In the genomic region with DNA sequence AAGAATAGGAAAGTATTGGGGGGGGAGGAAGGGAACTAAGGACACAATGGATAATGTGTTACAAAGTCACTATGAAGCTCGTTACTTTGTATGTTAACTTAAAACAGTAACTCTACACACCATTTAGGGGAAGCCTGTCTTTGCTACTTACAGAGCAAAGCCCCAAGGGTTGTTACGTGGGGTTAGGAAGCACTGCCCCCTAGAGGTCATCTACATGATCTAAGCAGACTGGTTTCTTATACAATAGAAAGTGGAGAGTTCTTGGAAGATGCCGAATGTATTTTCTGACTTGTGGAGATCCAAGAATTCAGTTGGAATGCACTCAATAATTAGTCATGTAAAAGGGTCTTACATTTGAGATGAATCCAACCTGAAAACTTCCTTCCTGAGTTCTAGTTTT, we compare ENCODE assay signal across 8 mouse cellular contexts. TPM values are rescaled to one million over a fixed set of nuclear protein-coding genes. Genes with fewer than 3 reads are reported as not detected.
DNase-seq lines count a peak whose midpoint lies in the region; ATAC-seq and TF ChIP-seq lines count a peak whose summit lies in the region.

No protein-coding gene starts in this region.

- no peak overlapping the region for H3K27ac ChIP-seq in embryonic facial prominence, embryonic 10.5 days (replicated peaks)
- no peak overlapping the region for H3K27ac ChIP-seq in heart, embryonic 14.5 days (replicated peaks in 1 of 2; ENCODE audit: control insufficient read depth in 1 of 2, insufficient read depth in 1 of 2, low read depth in 2 of 2, low read length in 2 of 2)
- no peak overlapping the region for H3K27ac ChIP-seq in kidney, postnatal 0 days
- no peak overlapping the region for H3K27ac ChIP-seq in liver, embryonic 11.5 days (ENCODE audit: low read depth, low read length)
- H3K27ac ChIP-seq in stomach, postnatal 0 days (replicated peaks): no peak overlapping the region

- no peak overlapping the region for H3K9ac ChIP-seq in heart, embryonic 14.5 days (ENCODE audit: low read length)
- H3K9ac ChIP-seq in kidney, postnatal 0 days (ENCODE audit: low read depth, low read length): no peak overlapping the region
- no peak overlapping the region for H3K9ac ChIP-seq in liver, embryonic 11.5 days (ENCODE audit: low read depth, low read length)
- H3K9ac ChIP-seq in stomach, postnatal 0 days (ENCODE audit: low read length): no peak overlapping the region

- H3K4me3 ChIP-seq in embryonic facial prominence, embryonic 10.5 days: no peak overlapping the region
- H3K4me3 ChIP-seq in heart, embryonic 14.5 days (ENCODE audit: control insufficient read depth in 1 of 2, insufficient read depth in 1 of 2, low read depth in 1 of 2, low read length in 2 of 2): no peak overlapping the region
- H3K4me3 ChIP-seq in kidney, postnatal 0 days (replicated peaks; ENCODE audit: low read depth, low read length): no peak overlapping the region
- no peak overlapping the region for H3K4me3 ChIP-seq in liver, embryonic 11.5 days (ENCODE audit: low read depth, low read length)
- H3K4me3 ChIP-seq in stomach, postnatal 0 days (ENCODE audit: low read depth, low read length): no peak overlapping the region

- peak; percentile 83 to 90 for DNase-seq in B cell, adult 2 months
- DNase-seq in adrenal gland, postnatal 10 days: peak; percentile 82
- peak; percentile 68 for DNase-seq in embryonic facial prominence, embryonic 10.5 days (ENCODE audit: low spot score)
- DNase-seq in kidney, postnatal 0 days (ENCODE audit: low spot score): peak; percentile 96
- DNase-seq in liver, embryonic 11.5 days (ENCODE audit: low spot score): no peak
- DNase-seq in stomach, postnatal 0 days (ENCODE audit: low spot score): peak; percentile 69

- no peaks in the 10 kb centered on the region for H3K9me3 ChIP-seq in embryonic facial prominence, embryonic 10.5 days
- H3K9me3 ChIP-seq in heart, embryonic 14.5 days (ENCODE audit: control insufficient read depth, low read length): no peaks in the 10 kb centered on the region
- H3K9me3 ChIP-seq in kidney, postnatal 0 days (replicated peaks; ENCODE audit: low read length): no peaks in the 10 kb centered on the region
- no peaks in the 10 kb centered on the region for H3K9me3 ChIP-seq in liver, embryonic 11.5 days (ENCODE audit: control insufficient read depth, low read length)
- H3K9me3 ChIP-seq in stomach, postnatal 0 days (ENCODE audit: control insufficient read depth, low read length): no peaks in the 10 kb centered on the region

- TF ChIP-seq EP300 in stomach, postnatal 0 days (optimal IDR thresholded peaks at IDR 0.05): no peak

- ATAC-seq in heart, embryonic 14.5 days (ENCODE audit: insufficient number of reproducible peaks, insufficient read depth, low FRiP score, low read depth): peak; percentile 70; the same call in 1 of the 2 replicates
- ATAC-seq in kidney, postnatal 0 days (replicated peaks; ENCODE audit: low FRiP score, low read depth): peak; percentile 69; the same call in 1 of the 2 replicates
- peak; percentile 71 for ATAC-seq in liver, embryonic 11.5 days (replicated peaks; ENCODE audit: low FRiP score)
- peak; percentile 80 for ATAC-seq in monocyte, adult 5-6 weeks (replicated peaks; ENCODE audit: insufficient number of reproducible peaks, low FRiP score, low TSS enrichment, poor library complexity, severe bottlenecking)
- peak; percentile 71; the same call in 1 of the 2 replicates for ATAC-seq in stomach, postnatal 0 days (ENCODE audit: low FRiP score, low TSS enrichment)

- 13% methylated on average over 3 of the region's 3 CpGs for WGBS in embryonic facial prominence, embryonic 10.5 days
- 10% methylated on average over 3 of the region's 3 CpGs for WGBS in heart, embryonic 14.5 days
- 9% methylated on average over 3 of the region's 3 CpGs for WGBS in kidney, postnatal 0 days
- 13% methylated on average over 3 of the region's 3 CpGs for WGBS in liver, embryonic 11.5 days
- WGBS in stomach, postnatal 0 days: 3% methylated on average over 3 of the region's 3 CpGs

- H3K4me2 ChIP-seq in heart, embryonic 14.5 days (ENCODE audit: low read length): peak overlapping the region; percentile 36
- H3K4me2 ChIP-seq in kidney, postnatal 0 days (ENCODE audit: low read length): peak overlapping the region; percentile 43; the same call in 1 of the 2 replicates
- peak overlapping the region; percentile 59 for H3K4me2 ChIP-seq in liver, embryonic 11.5 days
- H3K4me2 ChIP-seq in stomach, postnatal 0 days (replicated peaks; ENCODE audit: low read depth): peak overlapping the region; percentile 39

- peak; percentile 95 for TF ChIP-seq CTCF in kidney, postnatal 0 days (IDR thresholded peaks at IDR 0.05; ENCODE audit: low read depth)
- TF ChIP-seq CTCF in stomach, postnatal 0 days (IDR thresholded peaks at IDR 0.05; ENCODE audit: low read depth): peak; percentile 97

- H3K4me1 ChIP-seq in embryonic facial prominence, embryonic 10.5 days: peaks cover 6% of the 10 kb centered on the region
- H3K4me1 ChIP-seq in heart, embryonic 14.5 days (ENCODE audit: control insufficient read depth in 2 of 2, insufficient read depth in 2 of 2, low read length in 2 of 2): peaks cover 3% of the 10 kb centered on the region in 2 experiments
- H3K4me1 ChIP-seq in kidney, postnatal 0 days (replicated peaks; ENCODE audit: insufficient read depth, low read length): no peaks in the 10 kb centered on the region
- H3K4me1 ChIP-seq in liver, embryonic 11.5 days (replicated peaks; ENCODE audit: control insufficient read depth, insufficient read depth, low read length): peaks cover under 1% of the 10 kb centered on the region
- H3K4me1 ChIP-seq in stomach, postnatal 0 days (replicated peaks; ENCODE audit: control insufficient read depth, insufficient read depth): no peaks in the 10 kb centered on the region

- no peaks in the 10 kb centered on the region for H3K27me3 ChIP-seq in embryonic facial prominence, embryonic 10.5 days (replicated peaks; ENCODE audit: low read depth, poor library complexity, severe bottlenecking)
- no peaks in the 10 kb centered on the region for H3K27me3 ChIP-seq in heart, embryonic 14.5 days (ENCODE audit: control insufficient read depth, insufficient read depth, low read length)
- no peaks in the 10 kb centered on the region for H3K27me3 ChIP-seq in kidney, postnatal 0 days (ENCODE audit: insufficient read depth, low read length)
- H3K27me3 ChIP-seq in liver, embryonic 11.5 days (replicated peaks; ENCODE audit: control insufficient read depth, insufficient read depth, low read length): no peaks in the 10 kb centered on the region
- H3K27me3 ChIP-seq in stomach, postnatal 0 days (ENCODE audit: control insufficient read depth, insufficient read depth, low read length): no peaks in the 10 kb centered on the region

- no peaks in the 10 kb centered on the region for H3K36me3 ChIP-seq in embryonic facial prominence, embryonic 10.5 days (replicated peaks)
- H3K36me3 ChIP-seq in heart, embryonic 14.5 days (ENCODE audit: control insufficient read depth, insufficient read depth, low read length): no peaks in the 10 kb centered on the region
- H3K36me3 ChIP-seq in kidney, postnatal 0 days (ENCODE audit: insufficient read depth, low read length): no peaks in the 10 kb centered on the region
- H3K36me3 ChIP-seq in liver, embryonic 11.5 days (ENCODE audit: control insufficient read depth, insufficient read depth, low read length): no peaks in the 10 kb centered on the region
- H3K36me3 ChIP-seq in stomach, postnatal 0 days (ENCODE audit: control insufficient read depth, insufficient read depth, low read length): no peaks in the 10 kb centered on the region

RNA-seq across cellular contexts. Expression of gene Slc38a1, which starts 23.2 kb away (rescaled TPM):
- total RNA-seq in adrenal gland, postnatal 10 days (2021): 10 to 100 TPM; 31.9 to 40.4 TPM
- polyA plus RNA-seq in embryonic facial prominence, embryonic 10.5 days (2016; fragmentation: Nextera tagmentation; extraction: Ambion mirVana): 120 and 124 TPM in 2 replicates
- 72.8 and 80.8 TPM in 2 replicates for polyA plus RNA-seq in heart, embryonic 14.5 days (2014; fragmentation: Nextera tagmentation; extraction: Ambion mirVana)
- 44.3 and 56.2 TPM in 2 replicates for polyA plus RNA-seq in kidney, postnatal 0 days (2015; fragmentation: Nextera tagmentation; extraction: Ambion mirVana)
- 61.6 and 68.5 TPM in 2 replicates for polyA plus RNA-seq in liver, embryonic 11.5 days (2014; fragmentation: Nextera tagmentation; extraction: Ambion mirVana)
- 60.2 to 115 TPM (median 76.1 TPM) in 3 replicates for total RNA-seq in monocyte, adult 5-6 weeks (2017)
- 34.4 and 38.5 TPM in 2 replicates for polyA plus RNA-seq in stomach, postnatal 0 days (2015; fragmentation: Nextera tagmentation; extraction: Ambion mirVana)

RNA-seq across cellular contexts. Expression of gene Slc38a2, which starts 33.6 kb away (rescaled TPM):
- 100 to 1,000 TPM in 1 of 2 experiments, 10 to 100 TPM in 1; 99.1 to 143 TPM for total RNA-seq in adrenal gland, postnatal 10 days (2021)
- polyA plus RNA-seq in embryonic facial prominence, embryonic 10.5 days (2016; fragmentation: Nextera tagmentation; extraction: Ambion mirVana): 179 TPM in 2 replicates
- polyA plus RNA-seq in heart, embryonic 14.5 days (2014; fragmentation: Nextera tagmentation; extraction: Ambion mirVana): 191 TPM in 2 replicates
- polyA plus RNA-seq in kidney, postnatal 0 days (2015; fragmentation: Nextera tagmentation; extraction: Ambion mirVana): 111 and 113 TPM in 2 replicates
- 111 and 116 TPM in 2 replicates for polyA plus RNA-seq in liver, embryonic 11.5 days (2014; fragmentation: Nextera tagmentation; extraction: Ambion mirVana)
- total RNA-seq in monocyte, adult 5-6 weeks (2017): 65.4 to 124 TPM (median 68.3 TPM) in 3 replicates
- 55.3 and 63.0 TPM in 2 replicates for polyA plus RNA-seq in stomach, postnatal 0 days (2015; fragmentation: Nextera tagmentation; extraction: Ambion mirVana)
